Mouse (Mus musculus) layer of hippocampus, adult 8-10 months (tissue): ENCODE measurements around the gene Olfr70. TPM values are rescaled to one million over a fixed set of nuclear protein-coding genes. Genes with fewer than 3 reads are reported as not detected.
A peak's percentile ranks its signal among the peaks of the same experiment; 100 is the strongest.

Experiments used
- DNase-seq, 2 experiments: peaks; one replicate each; pipeline ENCODE4 v3.0.0; 2022; ENCODE audit warnings: low spot score in 2 of 2
- total RNA-seq, 4 experiments: library from RNA; stranded (reverse); gene quantifications; 2 replicates each; pipeline ENCODE4 v1.2.4; 2022

The Olfr70 gene
- total RNA-seq, 4 experiments from 2014 or later: not detected

GRCm38 (mm10) chr4:43656339-43657109 is 44.1 kb downstream of the Olfr70 start, which contains the start of gene Hint2:
Gene Hint2, minus strand, starts transcription at chr4:43656466.
- DNase-seq: peak; percentile 93 to 96

- no peak for DNase-seq
Observed at GRCm38 (mm10) chr4:43655656-43656338, 44.8 kb downstream of the Olfr70 start.

- no peak for DNase-seq
Observed at GRCm38 (mm10) chr4:43653161-43654015, 47.2 kb downstream of the Olfr70 start, which contains the start of gene Spag8. Gene Spag8, minus strand, starts transcription at chr4:43653594.

GRCm38 (mm10) chr4:43652726-43653125 is 47.9 kb downstream of the Olfr70 start:
- DNase-seq: no peak

- no peak for DNase-seq
Observed at GRCm38 (mm10) chr4:43649783-43650182, 50.8 kb downstream of the Olfr70 start.

Other genes with a start within 250 kb of the Olfr70 start
- 1 to 10 TPM in 1 of 4 experiments, under 1 TPM in 2, not detected in 1; 0.49 to 1.2 (median 0.81) TPM for gene Cd72, start 246.2 kb downstream of the Olfr70 start, total RNA-seq
- not detected for gene Sit1, start 217.1 kb downstream of the Olfr70 start, total RNA-seq
- 10 to 100 TPM; 22.1 to 30.0 (median 27.6) TPM for gene Ccdc107, start 207.9 kb downstream of the Olfr70 start, total RNA-seq
- gene Arhgef39, start 201.1 kb downstream of the Olfr70 start, total RNA-seq: 1 to 10 TPM in 1 of 4 experiments, not detected in 3; 1.0 TPM
- under 1 TPM in 1 of 4 experiments, not detected in 3; 0.65 TPM for gene Car9, start 193.8 kb downstream of the Olfr70 start, total RNA-seq
- gene Tpm2, start 177.0 kb downstream of the Olfr70 start, total RNA-seq: 1 to 10 TPM; 6.7 to 9.4 (median 9.0) TPM
- gene Creb3, start 138.5 kb downstream of the Olfr70 start, total RNA-seq: 10 to 100 TPM; 63.3 to 89.5 (median 69.0) TPM
- gene Tln1, start 138.1 kb downstream of the Olfr70 start, total RNA-seq: 10 to 100 TPM; 39.3 to 62.9 (median 50.6) TPM
- 10 to 100 TPM; 46.2 to 69.0 (median 51.0) TPM for gene Rgp1, start 122.1 kb downstream of the Olfr70 start, total RNA-seq
- 10 to 100 TPM; 58.7 to 64.7 (median 60.9) TPM for gene Gba2, start 121.9 kb downstream of the Olfr70 start, total RNA-seq
- not detected for gene Msmp, start 116.3 kb downstream of the Olfr70 start, total RNA-seq
- 10 to 100 TPM; 54.6 to 68.4 (median 59.4) TPM for gene Npr2, start 68.9 kb downstream of the Olfr70 start, total RNA-seq
- gene Spag8, start 47.2 kb downstream of the Olfr70 start, total RNA-seq: 1 to 10 TPM; 1.5 to 2.7 (median 2.0) TPM
- gene Hint2, start 44.3 kb downstream of the Olfr70 start, total RNA-seq: 10 to 100 TPM; 25.3 to 39.2 (median 37.6) TPM
- gene Tmem8b, start 31.8 kb downstream of the Olfr70 start, total RNA-seq: 10 to 100 TPM; 66.0 to 71.0 (median 68.4) TPM
- 1 to 10 TPM in 3 of 4 experiments, under 1 TPM in 1; 0.84 to 1.5 (median 1.1) TPM for gene Fam221b, start 31.7 kb downstream of the Olfr70 start, total RNA-seq
- not detected for gene Olfr71, start 9.4 kb upstream of the Olfr70 start, total RNA-seq
- 1 to 10 TPM in 2 of 4 experiments, under 1 TPM in 2; 0.53 to 1.3 (median 0.93) TPM for gene Hrct1, start 26.4 kb upstream of the Olfr70 start, total RNA-seq
- 1 to 10 TPM in 2 of 4 experiments, under 1 TPM in 2; 0.50 to 1.2 (median 0.94) TPM for gene Spaar, start 29.2 kb upstream of the Olfr70 start, total RNA-seq
- gene Olfr159, start 70.2 kb upstream of the Olfr70 start, total RNA-seq: not detected
- gene Olfr156, start 123.1 kb upstream of the Olfr70 start, total RNA-seq: not detected
- not detected for gene Olfr157, start 139.4 kb upstream of the Olfr70 start, total RNA-seq
- not detected for gene Olfr155, start 150.8 kb upstream of the Olfr70 start, total RNA-seq
- gene Reck, start 174.7 kb upstream of the Olfr70 start, total RNA-seq: 10 to 100 TPM in 1 of 4 experiments, 1 to 10 TPM in 3; 7.3 to 10.3 (median 7.8) TPM